Mouse (Mus musculus) neural tube, embryonic 14.5 days (tissue): ENCODE data around the gene Pdzd4. TPM values are rescaled to one million over a fixed set of nuclear protein-coding genes. Genes with fewer than 3 reads are reported as not detected.

Source experiments
- ATAC-seq: fragments of 200-750 bp; cut with Nextera tagmentation; 2 replicates; pipeline ENCODE4 v1.8.0; 2017; ENCODE audit warnings: low read depth, mild to moderate bottlenecking, moderate TSS enrichment, moderate library complexity
- H3K27ac ChIP-seq: fragments of 300-500 bp; sonication (generic); 2 replicates; pipeline ENCODE4 v1.5.1; 2014; ENCODE audit warnings: low read depth, mild to moderate bottlenecking, control low read depth, low read length, moderate library complexity, mixed read lengths
- H3K27me3 ChIP-seq: fragments of 300-500 bp; sonication (generic); 2 replicates; pipeline ENCODE4 v1.6.1; 2014; ENCODE audit warnings: low read length; ENCODE audit not compliant: control insufficient read depth, insufficient read depth
- H3K36me3 ChIP-seq: fragments of 300-500 bp; sonication (generic); 2 replicates; pipeline ENCODE4 v1.6.1; 2014; ENCODE audit warnings: low read length, mixed read lengths; ENCODE audit not compliant: control insufficient read depth, insufficient read depth
- H3K4me1 ChIP-seq: fragments of 300-500 bp; sonication (generic); 2 replicates; pipeline ENCODE4 v1.6.1; 2014; ENCODE audit warnings: low read length; ENCODE audit not compliant: control insufficient read depth, insufficient read depth
- H3K4me2 ChIP-seq: fragments of 300-500 bp; sonication (generic); 2 replicates; pipeline ENCODE4 v1.6.1; 2014; ENCODE audit warnings: mild to moderate bottlenecking, low read depth, low read length, control low read depth
- H3K4me3 ChIP-seq: fragments of 300-500 bp; sonication (generic); 2 replicates; pipeline ENCODE4 v1.5.1; 2014; ENCODE audit warnings: low read depth, low read length, control low read depth, mixed read lengths
- H3K9ac ChIP-seq: fragments of 300-500 bp; sonication (generic); replicated peaks from 2 replicates; pipeline ENCODE4 v1.6.1; 2014; ENCODE audit warnings: low read depth, mild to moderate bottlenecking, control low read depth, low read length, mixed read lengths
- H3K9me3 ChIP-seq: fragments of 300-500 bp; sonication (generic); 2 replicates; pipeline ENCODE4 v1.6.1; 2016; ENCODE audit warnings: low read length; ENCODE audit not compliant: control insufficient read depth
- WGBS: fragments of 180-500 bp; shearing (Covaris S2); extraction: QIAGEN DNeasy Blood & Tissue Kit; methylation state at CpG from one replicate; pipeline ENCODE4 v1.1.7; 2014; 5-methylcytosine and 5-hydroxymethylcytosine counted together
- polyA plus RNA-seq: library from polyadenylated mRNA; unstranded; fragments of >200 nt; fragmentation: Nextera tagmentation; extraction: Ambion mirVana; gene quantifications from 2 replicates; pipeline ENCODE4 v1.2.1, GENCODE M21; 2014

Pdzd4 gene
- polyA plus RNA-seq, 1 experiment from 2014 or later = 6.5 TPM

GRCm38 (mm10) chrX:73793505-73793904 lies 31.3 kb downstream of the Pdzd4 start:
- no peaks in the 10 kb centered on the region for H3K4me1 ChIP-seq
- H3K36me3 ChIP-seq = no peaks in the 10 kb centered on the region
- ATAC-seq = no peak
- 11% methylated on average over 1 of the region's 1 CpGs for WGBS
- no peaks in the 10 kb centered on the region for H3K27me3 ChIP-seq
- no peak overlapping the region for H3K4me2 ChIP-seq
- no peaks in the 10 kb centered on the region for H3K9me3 ChIP-seq
- H3K4me3 ChIP-seq = no peak overlapping the region
- H3K9ac ChIP-seq = no peak overlapping the region
- H3K27ac ChIP-seq = no peak overlapping the region

- H3K36me3 ChIP-seq = no peaks in the 10 kb centered on the region
- H3K4me1 ChIP-seq = no peaks in the 10 kb centered on the region
- H3K4me3 ChIP-seq = no peak overlapping the region
- H3K4me2 ChIP-seq = no peak overlapping the region
- H3K27ac ChIP-seq = no peak overlapping the region
- H3K9ac ChIP-seq = no peak overlapping the region
- no peaks in the 10 kb centered on the region for H3K9me3 ChIP-seq
- H3K27me3 ChIP-seq = no peaks in the 10 kb centered on the region
- ATAC-seq = no peak
Observed at GRCm38 (mm10) chrX:73793039-73793438, 31.7 kb downstream of the Pdzd4 start.

GRCm38 (mm10) chrX:73788501-73788900 lies 36.3 kb downstream of the Pdzd4 start:
- Histone ChIP-seq H3K27ac (no peak overlapping the region), H3K27me3 (no peaks in the 10 kb centered on the region), H3K9ac (no peak overlapping the region), H3K4me1 (peaks cover 8% of the 10 kb centered on the region; the same call in 1 of the 2 replicates), H3K4me2 (peak overlapping the region; percentile 60), H3K9me3 (no peaks in the 10 kb centered on the region), H3K36me3 (no peaks in the 10 kb centered on the region), H3K4me3 (no peak overlapping the region)
- 100% methylated on average over 1 of the region's 1 CpGs for WGBS
- no peak for ATAC-seq

- no peaks in the 10 kb centered on the region for H3K9me3 ChIP-seq
- no peaks in the 10 kb centered on the region for H3K36me3 ChIP-seq
- H3K27me3 ChIP-seq = no peaks in the 10 kb centered on the region
- peak; percentile 12; the same call in 1 of the 2 replicates for ATAC-seq
- H3K4me3 ChIP-seq = peak overlapping the region; percentile 50
- H3K4me1 ChIP-seq = peaks cover 8% of the 10 kb centered on the region; the same call in 1 of the 2 replicates
- peak overlapping the region; percentile 60 for H3K4me2 ChIP-seq
- H3K27ac ChIP-seq = peak overlapping the region; percentile 89
- 19% methylated on average over 17 of the region's 22 CpGs for WGBS
- peak overlapping the region; percentile 68 for H3K9ac ChIP-seq
Observed at GRCm38 (mm10) chrX:73787225-73787558, 37.6 kb downstream of the Pdzd4 start.

GRCm38 (mm10) chrX:73786364-73787224 lies 38.2 kb downstream of the Pdzd4 start, which contains the start of the genes Idh3g and Ssr4:
TSS of gene Idh3g (minus strand) at chrX:73786897.
TSS of gene Ssr4 (plus strand) at chrX:73787028.
- Histone ChIP-seq H3K9ac (peak within 1 kb of the TSS; percentile 68), H3K27ac (peak within 1 kb of the TSS; percentile 89), H3K9me3 (no peaks in the 10 kb centered on the region), H3K4me3 (peak within 1 kb of the TSS; percentile 50), H3K27me3 (no peaks in the 10 kb centered on the region), H3K4me2 (peak within 1 kb of the TSS; percentile 60), H3K4me1 (peaks cover 8% of the 10 kb centered on the region; the same call in 1 of the 2 replicates), H3K36me3 (no peaks in the 10 kb centered on the region)
- WGBS = 12% methylated on average over 50 of the region's 52 CpGs
- peak; percentile 98 for ATAC-seq

- H3K36me3 ChIP-seq = no peaks in the 10 kb centered on the region
- no peaks in the 10 kb centered on the region for H3K9me3 ChIP-seq
- H3K27me3 ChIP-seq = no peaks in the 10 kb centered on the region
- H3K9ac ChIP-seq = peak overlapping the region; percentile 29
- H3K4me1 ChIP-seq = peaks cover 8% of the 10 kb centered on the region; the same call in 1 of the 2 replicates
- no peak overlapping the region for H3K27ac ChIP-seq
- peak overlapping the region; percentile 50 for H3K4me3 ChIP-seq
- H3K4me2 ChIP-seq = peak overlapping the region; percentile 46
- ATAC-seq = no peak
Observed at GRCm38 (mm10) chrX:73785666-73786065, 39.1 kb downstream of the Pdzd4 start.

GRCm38 (mm10) chrX:73782227-73782626 lies 42.5 kb downstream of the Pdzd4 start:
- 85% methylated on average over 3 of the region's 3 CpGs for WGBS
- no peak for ATAC-seq
- H3K9ac ChIP-seq = no peak overlapping the region
- H3K4me1 ChIP-seq = peaks cover 8% of the 10 kb centered on the region; the same call in 1 of the 2 replicates
- no peaks in the 10 kb centered on the region for H3K9me3 ChIP-seq
- no peaks in the 10 kb centered on the region for H3K27me3 ChIP-seq
- H3K27ac ChIP-seq = no peak overlapping the region
- no peak overlapping the region for H3K4me2 ChIP-seq
- H3K4me3 ChIP-seq = no peak overlapping the region
- peaks cover 9% of the 10 kb centered on the region; the same call in 1 of the 2 replicates for H3K36me3 ChIP-seq

GRCm38 (mm10) chrX:73774802-73775483 lies 49.8 kb downstream of the Pdzd4 start:
- ATAC-seq = peak; percentile 66
- 63% methylated on average over 10 of the region's 10 CpGs for WGBS

More at GRCm38 (mm10) chrX:73774802-73775483, 49.8 kb downstream of the Pdzd4 start:
- Histone ChIP-seq H3K4me1 (no peaks in the 10 kb centered on the region), H3K27me3 (no peaks in the 10 kb centered on the region), H3K4me3 (no peak overlapping the region), H3K36me3 (peaks cover 9% of the 10 kb centered on the region; the same call in 1 of the 2 replicates), H3K9ac (no peak overlapping the region), H3K27ac (no peak overlapping the region), H3K4me2 (no peak overlapping the region), H3K9me3 (no peaks in the 10 kb centered on the region)
